Mouse (Mus musculus) lung, postnatal 0 days (tissue): ENCODE measurements around the gene Grik4. TPM values are rescaled to one million over a fixed set of nuclear protein-coding genes. Genes with fewer than 3 reads are reported as not detected.

Source experiments
- ATAC-seq: fragments of 200-750 bp; cut with Nextera tagmentation; 2 replicates; pipeline ENCODE4 v1.8.0; 2017; ENCODE audit warnings: moderate library complexity
- DNase-seq: peaks from one replicate; pipeline ENCODE4 v3.0.0-alpha.2; 2016; ENCODE audit warnings: low spot score
- H3K27ac ChIP-seq: fragments of 300-500 bp; sonication (generic); 2 replicates; pipeline ENCODE4 v1.5.1; 2014; ENCODE audit warnings: antibody characterized with exemption, mild to moderate bottlenecking, low read length, mixed read lengths
- H3K27me3 ChIP-seq: fragments of 300-500 bp; sonication (generic); replicated peaks from 2 replicates; pipeline ENCODE4 v1.6.1; 2014; ENCODE audit warnings: low read length, mixed read lengths; ENCODE audit not compliant: insufficient read depth
- H3K36me3 ChIP-seq: fragments of 300-500 bp; sonication (generic); 2 replicates; pipeline ENCODE4 v1.6.1; 2014; ENCODE audit warnings: low read length, mixed read lengths; ENCODE audit not compliant: insufficient read depth
- H3K4me1 ChIP-seq: fragments of 300-500 bp; sonication (generic); 2 replicates; pipeline ENCODE4 v1.6.1; 2014; ENCODE audit warnings: antibody characterized with exemption, low read depth, low read length, mixed read lengths; ENCODE audit not compliant: insufficient read depth
- H3K4me2 ChIP-seq: fragments of 300-500 bp; sonication (generic); replicated peaks from 2 replicates; pipeline ENCODE4 v1.6.1; 2014; ENCODE audit warnings: low read depth, mild to moderate bottlenecking, low read length, moderate library complexity, mixed read lengths
- H3K4me3 ChIP-seq: fragments of 300-500 bp; sonication (generic); 2 replicates; pipeline ENCODE4 v1.5.1; 2014; ENCODE audit warnings: low read depth, low read length
- H3K9ac ChIP-seq: fragments of 300-500 bp; sonication (generic); replicated peaks from 2 replicates; pipeline ENCODE4 v1.6.1; 2014; ENCODE audit warnings: low read depth, mild to moderate bottlenecking
- H3K9me3 ChIP-seq: fragments of 300-500 bp; sonication (generic); 2 replicates; pipeline ENCODE4 v1.6.1; 2016; ENCODE audit warnings: low read length, mixed read lengths
- CTCF ChIP-seq: IDR thresholded peaks from 2 replicates; pipeline ENCODE4 v1.5.1; 2016; ENCODE audit warnings: antibody characterized with exemption, mild to moderate bottlenecking
- EP300 ChIP-seq: IDR thresholded peaks from 2 replicates; pipeline ENCODE4 v1.6.1; 2016; ENCODE audit warnings: antibody characterized with exemption, mild to moderate bottlenecking, control low read depth
- WGBS: fragments of 180-500 bp; shearing (Covaris S2); extraction: QIAGEN DNeasy Blood & Tissue Kit; methylation state at CpG from one replicate; pipeline ENCODE4 v1.1.7; 2014; 5-methylcytosine and 5-hydroxymethylcytosine counted together
- polyA plus RNA-seq: library from polyadenylated mRNA; unstranded; fragments of >200 nt; fragmentation: Nextera tagmentation; extraction: Ambion mirVana; gene quantifications from 2 replicates; pipeline ENCODE4 v1.2.1, GENCODE M21; 2015

Gene Grik4
- polyA plus RNA-seq, 1 experiment from 2014 or later, result 0.47 TPM

DNA sequence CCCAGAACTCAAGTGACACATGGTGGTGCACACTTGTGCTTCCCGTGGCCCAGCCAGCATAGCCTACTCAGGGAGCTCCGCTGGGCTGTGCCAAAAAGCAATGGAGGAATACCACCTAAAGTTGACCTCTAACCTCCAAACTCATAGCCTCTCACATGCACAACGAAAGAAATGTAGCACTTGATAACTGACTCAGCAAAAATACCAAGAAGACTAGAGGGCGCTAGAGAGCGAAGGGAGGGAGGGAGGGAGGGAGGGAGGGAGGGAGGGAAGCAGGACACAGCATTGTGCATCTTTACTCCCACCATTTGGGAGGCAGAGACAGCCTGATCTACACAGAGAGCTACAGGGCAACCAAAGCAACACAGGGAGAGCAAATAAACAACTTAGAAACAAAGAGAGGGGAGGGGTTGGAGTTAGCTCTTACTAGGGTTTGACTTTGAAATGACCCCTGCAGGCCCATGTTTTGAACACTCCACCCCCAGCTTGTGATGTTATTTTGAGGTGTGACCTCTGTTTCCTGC, 185.5 kb downstream of the Grik4 start:
- Histone ChIP-seq H3K4me1 (no peaks in the 10 kb centered on the region), H3K4me2 (no peak overlapping the region), H3K36me3 (no peaks in the 10 kb centered on the region), H3K4me3 (no peak overlapping the region), H3K9ac (no peak overlapping the region), H3K27ac (no peak overlapping the region), H3K27me3 (no peaks in the 10 kb centered on the region), H3K9me3 (no peaks in the 10 kb centered on the region)
- no peak for ATAC-seq
- DNase-seq, result no peak
- 64% methylated on average over 5 of the region's 5 CpGs for WGBS
- TF ChIP-seq EP300, result no peak
- peak; percentile 40 for TF ChIP-seq CTCF

DNA sequence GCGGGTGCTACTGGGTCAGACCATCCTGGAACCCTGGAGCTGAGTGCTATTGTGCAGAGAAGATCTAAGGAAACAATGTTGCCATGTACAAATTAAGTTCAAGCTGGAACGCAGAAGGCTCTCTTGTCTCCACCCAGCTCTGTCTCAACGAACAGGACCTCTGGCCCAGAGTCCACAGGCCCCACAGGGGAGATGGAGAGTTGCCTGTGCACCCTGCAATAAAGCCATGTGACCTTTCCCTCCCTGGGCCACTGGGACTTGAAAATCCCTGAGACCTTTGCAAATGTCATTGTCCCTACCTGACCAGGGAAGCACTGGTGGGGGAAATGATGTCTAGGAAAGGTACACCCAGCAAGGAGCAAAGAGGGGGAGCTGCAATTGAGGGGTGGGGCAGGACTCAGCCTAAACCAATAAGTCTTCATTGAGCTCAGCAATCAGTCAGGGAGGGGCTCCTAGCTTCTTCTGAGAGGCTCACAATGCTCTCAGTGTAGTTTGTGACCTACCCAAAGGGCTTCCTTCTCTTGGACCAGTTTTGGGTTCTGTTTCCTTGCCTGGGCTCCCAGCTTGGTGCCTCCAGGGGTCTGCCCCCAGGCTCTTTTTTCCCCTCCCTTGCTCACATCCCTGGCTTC, 187.2 kb downstream of the Grik4 start:
- no peaks in the 10 kb centered on the region for H3K4me1 ChIP-seq
- no peak for ATAC-seq
- no peak overlapping the region for H3K27ac ChIP-seq
- TF ChIP-seq EP300 (no peak), CTCF (no peak)
- H3K9ac ChIP-seq, result no peak overlapping the region
- no peak overlapping the region for H3K4me2 ChIP-seq
- 65% methylated on average over 3 of the region's 3 CpGs for WGBS
- no peaks in the 10 kb centered on the region for H3K9me3 ChIP-seq
- no peaks in the 10 kb centered on the region for H3K36me3 ChIP-seq
- H3K27me3 ChIP-seq, result no peaks in the 10 kb centered on the region
- DNase-seq, result no peak
- no peak overlapping the region for H3K4me3 ChIP-seq

DNA sequence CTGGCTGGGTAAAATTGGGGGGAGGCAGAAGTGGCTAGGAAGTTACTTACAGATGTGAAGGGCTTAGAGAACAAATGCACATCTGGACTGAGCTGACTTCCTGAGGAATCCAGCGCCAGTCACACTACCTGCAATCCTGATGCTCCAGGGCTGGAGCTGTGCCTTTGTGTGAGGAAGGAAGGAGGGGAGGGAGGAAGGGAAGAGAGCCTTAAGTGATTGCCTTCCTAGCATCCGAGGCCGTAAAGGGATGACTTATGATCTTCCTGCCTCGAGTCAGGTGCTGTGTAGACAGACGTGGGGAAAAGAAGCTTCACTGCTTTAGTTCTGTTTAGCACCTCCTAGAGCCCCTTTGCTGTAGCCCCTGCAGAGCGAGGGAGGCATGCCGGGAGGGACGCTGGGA, 189.6 kb downstream of the Grik4 start:
- Histone ChIP-seq H3K27me3 (no peaks in the 10 kb centered on the region), H3K4me1 (no peaks in the 10 kb centered on the region), H3K9me3 (no peaks in the 10 kb centered on the region), H3K4me3 (no peak overlapping the region), H3K27ac (no peak overlapping the region), H3K36me3 (no peaks in the 10 kb centered on the region), H3K9ac (no peak overlapping the region), H3K4me2 (no peak overlapping the region)
- ATAC-seq, result no peak
- WGBS, result 24% methylated on average over 8 of the region's 8 CpGs
- DNase-seq, result no peak
- TF ChIP-seq EP300, result no peak
- TF ChIP-seq CTCF, result no peak

DNA sequence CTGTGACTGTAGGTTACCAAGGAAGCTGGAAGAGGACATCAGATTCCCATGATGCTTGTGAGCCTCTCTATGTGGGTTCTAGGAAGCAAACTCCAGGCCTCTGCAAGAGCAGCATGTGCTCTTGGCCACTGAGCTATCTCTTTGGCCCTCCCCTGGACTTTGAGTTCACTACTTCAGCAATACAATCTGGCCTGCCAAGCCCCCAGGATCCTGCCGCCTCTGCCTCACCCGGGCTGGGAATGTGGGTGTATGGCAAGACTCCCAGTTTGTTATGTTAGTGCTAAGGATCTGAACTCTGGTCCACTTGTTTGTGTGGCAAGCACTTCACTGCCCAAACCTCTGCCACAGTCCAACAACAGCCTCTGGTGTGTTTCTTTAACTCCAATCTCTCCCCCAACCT, 193.1 kb downstream of the Grik4 start:
- H3K9me3 ChIP-seq, result no peaks in the 10 kb centered on the region
- H3K27me3 ChIP-seq, result no peaks in the 10 kb centered on the region
- no peaks in the 10 kb centered on the region for H3K36me3 ChIP-seq
- WGBS, result 53% methylated on average over 2 of the region's 2 CpGs
- TF ChIP-seq EP300 (no peak), CTCF (no peak)
- H3K4me3 ChIP-seq, result no peak overlapping the region
- H3K27ac ChIP-seq, result no peak overlapping the region
- H3K4me2 ChIP-seq, result no peak overlapping the region
- DNase-seq (no peak), ATAC-seq (no peak)
- no peak overlapping the region for H3K9ac ChIP-seq
- H3K4me1 ChIP-seq, result no peaks in the 10 kb centered on the region

DNA sequence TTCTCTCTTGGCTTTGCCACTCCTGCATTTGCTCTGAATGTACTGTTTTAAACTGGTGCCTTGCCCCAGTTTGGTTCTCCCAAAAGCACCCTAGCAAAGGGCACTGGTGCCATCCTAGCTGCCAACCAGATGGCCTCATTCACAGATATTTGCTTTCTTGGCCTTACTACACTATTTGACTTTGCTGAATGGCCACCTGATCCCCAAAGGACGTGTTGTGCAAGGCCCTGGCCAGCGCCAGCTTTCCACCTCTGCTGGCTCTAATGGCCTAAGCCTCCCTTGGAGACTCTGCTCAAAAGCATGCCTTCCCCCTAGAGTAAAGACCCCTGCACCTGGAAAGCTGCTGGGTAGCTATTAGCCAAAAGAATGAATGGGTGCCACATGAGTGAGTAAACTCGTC, 194.1 kb downstream of the Grik4 start:
- Histone ChIP-seq H3K27ac (no peak overlapping the region), H3K9ac (no peak overlapping the region), H3K4me1 (no peaks in the 10 kb centered on the region), H3K27me3 (no peaks in the 10 kb centered on the region), H3K4me3 (no peak overlapping the region), H3K36me3 (no peaks in the 10 kb centered on the region), H3K9me3 (no peaks in the 10 kb centered on the region), H3K4me2 (no peak overlapping the region)
- ATAC-seq (no peak), DNase-seq (peak; percentile 31)
- 44% methylated on average over 3 of the region's 3 CpGs for WGBS
- TF ChIP-seq EP300, result no peak
- TF ChIP-seq CTCF, result no peak

DNA sequence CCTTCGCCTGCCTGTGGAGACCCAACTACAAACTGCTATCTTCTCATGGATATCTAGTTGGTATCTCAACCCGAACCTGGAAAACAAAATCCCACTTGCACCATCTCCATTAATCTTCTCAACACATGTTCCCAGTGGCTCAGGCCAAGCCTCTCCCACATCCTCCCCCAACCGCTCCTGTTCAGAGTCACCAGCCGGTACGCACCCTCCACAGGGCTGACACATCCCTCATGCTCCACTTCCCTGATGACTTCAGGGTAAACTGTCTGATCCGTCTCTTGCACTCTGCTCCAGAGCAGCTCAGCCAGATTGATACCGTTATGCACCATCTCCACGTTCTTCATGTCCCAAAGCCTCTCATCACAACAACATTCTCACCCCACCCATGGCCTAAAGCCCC, 198.3 kb downstream of the Grik4 start:
- Histone ChIP-seq H3K4me1 (no peaks in the 10 kb centered on the region), H3K27ac (no peak overlapping the region), H3K36me3 (no peaks in the 10 kb centered on the region), H3K9me3 (no peaks in the 10 kb centered on the region), H3K9ac (no peak overlapping the region), H3K4me2 (no peak overlapping the region), H3K4me3 (no peak overlapping the region), H3K27me3 (no peaks in the 10 kb centered on the region)
- DNase-seq (no peak), ATAC-seq (no peak)
- TF ChIP-seq EP300 (no peak), CTCF (no peak)
- 52% methylated on average over 8 of the region's 8 CpGs for WGBS
